Mouse (Mus musculus): ENCODE measurements around the gene Arl1. TPM values are rescaled to one million over a fixed set of nuclear protein-coding genes. Genes with fewer than 3 reads are reported as not detected.
"Not testable (repeated sequence)": the region's sequence is repeated elsewhere in the genome, so short reads cannot be mapped to it uniquely, and the experiment has no call there.

Arl1 gene
- total RNA-seq (2017): 88.6 and 96.6 TPM in 2 replicates

DNA sequence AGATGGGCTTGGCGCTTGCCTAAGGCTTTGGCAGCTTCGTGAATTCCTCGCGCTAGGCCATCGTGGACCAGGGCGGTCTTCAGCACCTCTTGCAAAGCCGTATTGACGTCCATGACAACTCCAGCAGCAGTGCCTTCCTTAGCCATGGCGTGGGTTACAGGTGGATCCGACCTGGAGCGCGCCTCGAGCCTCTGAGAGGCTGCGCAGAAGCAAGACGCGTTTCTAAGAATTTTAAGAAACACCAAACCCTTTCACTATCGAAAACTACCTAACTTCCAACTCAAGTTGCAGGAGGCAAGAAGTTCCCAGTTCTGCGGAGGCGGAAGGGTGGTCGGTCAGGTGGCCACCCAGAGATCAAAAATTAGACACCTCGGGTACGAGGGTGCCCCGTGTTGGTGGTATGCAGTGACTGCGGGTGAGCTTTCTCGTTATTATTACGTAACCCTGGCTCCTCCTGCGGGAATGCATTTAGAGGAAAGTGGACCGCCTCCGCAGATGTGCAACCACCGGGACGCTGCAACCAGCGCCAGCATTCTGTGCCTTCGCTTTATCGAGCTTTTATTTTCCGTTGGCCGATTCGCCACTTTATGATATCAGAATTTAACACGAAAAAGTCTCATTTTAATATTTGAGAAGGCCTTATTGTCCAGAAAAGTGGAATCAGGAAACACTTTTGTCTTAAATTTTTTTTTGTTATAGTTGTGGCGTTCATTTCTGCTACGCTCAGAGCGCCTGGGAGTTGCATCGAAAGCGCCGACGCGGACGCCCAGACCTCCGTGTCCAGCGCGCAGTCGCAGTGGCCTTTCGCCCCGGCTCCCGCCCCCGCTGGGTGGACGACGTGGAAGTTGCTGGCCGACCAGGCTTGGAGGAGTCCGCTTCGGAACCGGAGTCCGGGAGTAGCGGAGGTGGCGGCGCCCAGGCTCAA lies at the start of gene Arl1:
Gene Arl1 (plus strand): TSS at position 288 of the 925 bp plus-strand sequence.
- peak; percentile 87 for ATAC-seq (replicated peaks; ENCODE audit: low read depth, poor library complexity, severe bottlenecking)

GRCm38 (mm10) chr10:88682904-88683563 lies 47.6 kb upstream of the Arl1 start:
- ATAC-seq (replicated peaks; ENCODE audit: low read depth, poor library complexity, severe bottlenecking): peak; percentile 73

DNA sequence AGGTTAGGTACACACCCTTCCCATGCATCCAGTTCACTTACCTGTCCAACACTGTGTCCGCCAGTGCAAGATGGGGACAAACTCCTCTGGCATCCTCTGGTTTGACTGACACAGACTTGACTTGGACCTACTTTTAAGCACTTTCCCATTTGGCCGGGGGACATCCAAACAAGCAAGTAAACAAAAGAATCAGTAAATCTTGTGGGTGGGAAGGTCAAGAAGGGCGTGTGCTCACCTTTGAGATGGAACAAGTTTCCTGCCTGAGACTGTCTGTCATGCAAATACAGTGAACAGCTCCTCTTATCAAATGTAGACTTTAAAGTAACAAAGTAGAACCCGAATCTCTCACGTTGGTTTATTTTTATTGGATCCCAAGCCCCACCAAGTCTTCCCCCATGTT lies 45.7 kb upstream of the Arl1 start, which contains the start of gene Spic:
Gene Spic (minus strand): TSS at position 91 of the 400 bp plus-strand sequence.
- no peak for ATAC-seq (replicated peaks; ENCODE audit: low read depth, poor library complexity, severe bottlenecking)

DNA sequence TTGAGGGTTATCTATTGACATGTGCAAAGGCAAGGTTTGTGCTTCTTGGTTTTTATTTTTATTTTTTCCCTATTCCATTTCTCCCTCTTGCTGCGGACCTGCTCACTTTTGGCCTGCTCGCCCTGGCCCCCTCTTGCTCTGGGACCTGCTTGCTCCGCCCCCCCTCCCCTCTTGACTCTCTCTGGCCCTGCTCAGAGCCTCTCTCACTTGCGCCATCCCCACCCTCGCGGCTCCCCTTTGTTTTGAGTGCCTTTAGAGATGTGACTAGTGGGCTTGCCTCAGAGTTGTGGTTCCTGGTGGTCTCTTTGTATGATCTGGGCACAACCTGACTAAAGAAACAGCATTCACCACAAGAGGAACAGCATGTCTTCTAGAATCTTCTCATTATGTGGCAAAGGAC lies 29.7 kb upstream of the Arl1 start:
- ATAC-seq (replicated peaks; ENCODE audit: low read depth, poor library complexity, severe bottlenecking): no peak

DNA sequence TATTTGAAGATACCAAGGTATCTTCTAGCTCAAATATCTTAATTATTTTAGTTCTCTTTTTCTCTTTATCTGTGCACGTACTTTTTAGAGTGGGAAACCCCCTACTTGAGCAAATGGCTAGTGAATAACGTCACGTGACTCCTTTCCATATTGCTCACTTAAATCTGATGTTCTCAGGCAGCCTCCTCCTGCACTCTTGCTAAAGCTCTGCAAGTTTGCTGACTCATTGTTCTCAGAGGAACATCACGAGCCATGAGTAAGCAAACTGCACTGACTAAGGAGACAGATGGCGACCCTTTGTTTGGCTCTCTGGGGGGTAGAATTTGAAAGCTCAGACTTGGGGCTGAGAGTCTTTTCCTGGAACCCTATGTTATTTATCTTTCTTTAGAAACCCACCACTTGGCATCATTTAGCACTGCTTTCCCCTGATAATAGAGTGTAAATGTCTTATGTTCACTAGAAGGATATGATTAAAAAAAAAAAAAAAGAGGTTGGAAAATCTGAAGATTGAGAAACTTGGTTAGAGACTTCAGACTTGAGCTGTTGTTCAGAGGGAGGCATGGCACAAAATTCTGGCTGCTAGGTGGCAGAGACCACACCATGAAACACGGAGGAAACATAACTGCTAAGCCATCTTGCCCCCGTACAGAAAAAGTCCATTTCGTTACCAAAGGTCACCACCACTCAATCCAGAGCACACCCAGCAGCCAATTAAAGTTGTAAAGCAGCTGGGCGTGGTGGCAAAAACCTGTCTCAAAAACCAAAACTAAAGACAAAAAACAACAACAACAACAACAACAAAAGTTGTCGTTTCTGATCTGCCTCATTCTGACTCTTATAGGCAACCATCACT lies 21.8 kb upstream of the Arl1 start:
- peak; percentile 74 for ATAC-seq (replicated peaks; ENCODE audit: low read depth, poor library complexity, severe bottlenecking)

DNA sequence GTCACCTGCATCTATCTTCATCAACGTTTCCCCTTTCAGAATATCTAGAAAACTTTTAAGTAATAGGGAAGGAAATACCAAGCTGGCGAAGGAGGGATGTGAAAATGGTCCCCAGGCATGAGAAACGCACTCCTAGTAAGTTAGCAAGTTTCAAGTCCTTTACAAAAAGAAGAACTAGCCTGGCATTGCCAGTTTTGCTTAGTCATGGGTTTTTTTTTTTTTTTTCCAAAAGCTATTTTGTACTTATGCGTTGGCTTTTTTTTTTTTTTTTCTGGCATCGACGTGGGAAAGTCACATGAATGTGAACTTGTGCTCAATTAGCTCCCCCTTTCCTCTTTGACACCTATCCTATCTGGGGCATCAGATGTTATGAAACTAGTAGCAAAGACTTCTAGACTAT lies 18.3 kb upstream of the Arl1 start:
- peak; percentile 56 for ATAC-seq (replicated peaks; ENCODE audit: low read depth, poor library complexity, severe bottlenecking)

DNA sequence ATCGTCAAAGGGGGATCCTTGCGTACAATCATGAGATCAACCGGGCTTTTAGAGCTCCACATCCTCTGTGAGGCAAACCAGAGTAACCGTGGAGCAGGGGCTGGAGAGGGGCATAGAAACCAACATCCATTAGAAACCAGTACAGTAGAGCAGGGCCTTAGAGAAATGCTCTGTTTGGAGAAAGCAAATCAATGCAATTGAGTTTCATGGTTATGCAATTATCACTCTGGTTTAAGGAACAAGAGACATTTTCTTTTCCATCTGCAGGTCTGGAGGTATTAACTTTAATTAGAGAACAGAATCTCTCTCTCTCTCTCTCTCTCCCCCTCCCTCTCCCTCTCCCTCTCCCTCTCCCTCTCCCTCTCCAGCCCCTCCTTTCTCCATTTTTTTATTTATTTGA lies 15.9 kb upstream of the Arl1 start:
- ATAC-seq (replicated peaks; ENCODE audit: low read depth, poor library complexity, severe bottlenecking): no peak

GRCm38 (mm10) chr10:88715621-88716020 lies 15.0 kb upstream of the Arl1 start:
- no peak for ATAC-seq (replicated peaks; ENCODE audit: low read depth, poor library complexity, severe bottlenecking)

GRCm38 (mm10) chr10:88716986-88717755 lies 13.5 kb upstream of the Arl1 start:
- ATAC-seq (replicated peaks; ENCODE audit: low read depth, poor library complexity, severe bottlenecking): no peak

- ATAC-seq (replicated peaks; ENCODE audit: low read depth, poor library complexity, severe bottlenecking): no peak
Observed at GRCm38 (mm10) chr10:88717756-88718025, 13.0 kb upstream of the Arl1 start.

GRCm38 (mm10) chr10:88719618-88720017 lies 11.0 kb upstream of the Arl1 start:
- no peak for ATAC-seq (replicated peaks; ENCODE audit: low read depth, poor library complexity, severe bottlenecking)

- peak; percentile 73 for ATAC-seq (replicated peaks; ENCODE audit: low read depth, poor library complexity, severe bottlenecking)
Observed at GRCm38 (mm10) chr10:88725343-88725742, 5.3 kb upstream of the Arl1 start.

DNA sequence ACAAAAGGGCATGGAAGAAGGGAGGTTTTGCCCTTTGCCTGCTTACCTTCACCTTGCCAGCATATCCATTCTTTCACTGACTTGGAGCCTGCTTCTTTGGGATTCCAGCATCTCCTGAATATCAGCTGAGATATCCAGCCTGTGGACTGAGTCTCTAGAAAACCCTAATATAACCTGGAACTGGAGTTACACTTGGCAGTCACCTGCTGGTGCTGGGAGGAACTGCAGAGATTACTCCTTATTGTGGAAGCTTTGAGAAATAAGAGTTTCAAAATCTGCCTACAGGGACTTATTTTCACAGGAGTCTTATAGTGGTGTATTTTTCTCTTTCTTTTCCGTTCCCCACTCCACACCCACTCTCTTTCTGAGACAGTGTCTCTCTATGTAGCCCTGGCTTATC lies 3.5 kb upstream of the Arl1 start:
- peak; percentile 29; the same call in 1 of the 2 replicates for ATAC-seq (replicated peaks; ENCODE audit: low read depth, poor library complexity, severe bottlenecking)

DNA sequence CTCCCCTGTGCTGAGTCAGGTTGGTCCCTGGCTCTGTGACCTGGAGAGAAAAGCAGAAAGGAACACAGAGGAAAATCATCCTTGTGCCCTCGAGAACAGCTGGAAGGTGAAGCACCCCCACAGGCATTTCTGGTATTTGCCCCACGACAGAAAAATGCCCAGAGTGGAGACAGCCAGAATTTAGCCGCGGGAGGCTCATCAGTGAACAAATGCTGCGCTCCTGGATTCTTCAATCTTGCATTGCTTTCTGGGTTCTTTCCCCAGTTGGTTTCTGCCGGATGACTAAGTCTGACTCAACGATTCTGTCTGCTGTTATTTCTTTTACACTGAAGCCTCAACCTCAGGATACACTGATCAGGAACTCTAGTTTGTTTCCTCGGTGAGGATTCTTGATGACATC lies 2.5 kb upstream of the Arl1 start:
- ATAC-seq (replicated peaks; ENCODE audit: low read depth, poor library complexity, severe bottlenecking): no peak

GRCm38 (mm10) chr10:88731496-88732308 lies 1.0 kb downstream of the Arl1 start:
- ATAC-seq (replicated peaks; ENCODE audit: low read depth, poor library complexity, severe bottlenecking): 0 out of 2 replicates have a peak, but pooled peaks have one; percentile 2

DNA sequence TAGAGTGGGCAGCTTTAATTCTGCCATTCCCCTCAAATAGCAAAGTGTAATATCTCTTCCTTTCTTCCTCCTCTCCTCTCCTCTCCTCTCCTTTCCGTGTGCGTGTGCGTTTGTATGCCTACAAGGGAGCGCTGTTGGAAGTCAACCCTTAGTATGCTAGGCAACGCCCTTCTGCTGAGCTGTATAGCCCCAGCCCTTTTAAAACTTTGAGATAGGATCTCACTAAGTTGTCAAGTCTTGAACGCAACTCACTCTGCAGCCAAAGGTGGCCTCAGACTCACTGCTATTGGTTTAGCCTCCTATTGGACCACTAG lies 1.6 kb downstream of the Arl1 start:
- peak; percentile 28 for ATAC-seq (replicated peaks; ENCODE audit: low read depth, poor library complexity, severe bottlenecking)

- not testable (repeated sequence) for ATAC-seq (replicated peaks; ENCODE audit: low read depth, poor library complexity, severe bottlenecking)
Observed at GRCm38 (mm10) chr10:88739074-88739473, 8.4 kb downstream of the Arl1 start.

DNA sequence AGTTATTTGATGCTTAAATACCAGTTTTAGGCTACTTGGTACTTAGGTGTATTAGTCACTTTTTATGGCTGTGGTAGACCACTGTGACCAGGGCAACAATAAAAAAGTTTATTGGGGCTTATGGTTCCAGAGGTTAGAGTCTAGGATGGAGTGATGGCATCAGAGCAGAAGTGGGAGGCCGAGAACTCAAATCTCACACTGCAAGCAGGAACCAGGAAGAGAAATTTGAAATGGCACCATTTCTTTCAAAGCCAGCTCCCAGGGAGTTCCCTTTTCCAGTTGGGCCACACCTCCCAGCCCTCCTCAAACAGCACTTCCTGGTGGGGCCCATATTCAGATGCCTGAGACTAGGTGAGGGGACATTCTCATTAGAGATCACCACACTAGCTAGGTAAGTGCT lies 9.2 kb downstream of the Arl1 start:
- no peak for ATAC-seq (replicated peaks; ENCODE audit: low read depth, poor library complexity, severe bottlenecking)

GRCm38 (mm10) chr10:88740781-88741180 lies 10.1 kb downstream of the Arl1 start:
- no peak for ATAC-seq (replicated peaks; ENCODE audit: low read depth, poor library complexity, severe bottlenecking)

Measured in common myeloid progenitor, adult 5-6 weeks (primary cell).